In genomic region chr16:21362663-21363367, GRCm38 (mm10) we compare ENCODE assay signal across 14 mouse cellular contexts.
DNase-seq lines count a peak whose midpoint lies in the region; ATAC-seq and TF ChIP-seq lines count a peak whose summit lies in the region.
"Had no signal": no experiment of that assay in that cellular context is flagged by ENCODE, and none has a peak within 500 bp of the region (broad histone marks: within the 10 kb centered on the region; RNA-seq: fewer than 3 reads in every experiment).

No protein-coding gene starts in this region.

- H3K9ac ChIP-seq in lung, embryonic 14.5 days: no peak overlapping the region
- no peak overlapping the region for H3K9ac ChIP-seq in embryonic facial prominence, embryonic 15.5 days
- H3K9ac ChIP-seq in limb, embryonic 13.5 days: peak overlapping the region; percentile 4; the same call in 1 of the 2 replicates
- no peak overlapping the region for H3K9ac ChIP-seq in stomach, embryonic 16.5 days (ENCODE audit: low read length)
- H3K9ac ChIP-seq: forebrain, embryonic 15.5 days; liver, embryonic 15.5 days had no signal

- no peak overlapping the region for H3K4me3 ChIP-seq in lung, embryonic 14.5 days (ENCODE audit: low read depth, low read length)
- H3K4me3 ChIP-seq in lung, adult 2 months (replicated peaks; ENCODE audit: extremely low read depth, low read depth, low read length): no peak overlapping the region
- no peak overlapping the region for H3K4me3 ChIP-seq in embryonic facial prominence, embryonic 15.5 days (replicated peaks)
- H3K4me3 ChIP-seq in limb, embryonic 13.5 days: no peak overlapping the region
- H3K4me3 ChIP-seq in stomach, embryonic 16.5 days (replicated peaks; ENCODE audit: low read length): no peak overlapping the region
- no peak overlapping the region for H3K4me3 ChIP-seq in thymus, adult 2 months (ENCODE audit: control insufficient read depth, insufficient read depth, low read length)
- H3K4me3 ChIP-seq: forebrain, embryonic 15.5 days; liver, embryonic 15.5 days had no signal

- DNase-seq in lung, embryonic 14.5 days: peak; percentile 53
- DNase-seq in lung, adult 2 months: no peak
- no peak for DNase-seq in thymus, adult 2 months
- no peak for DNase-seq in adipocyte (ENCODE audit: low spot score)
- DNase-seq: adrenal gland, adult 8-10 months; cerebellum, adult 2 months; heart, adult 11 months; right cerebral cortex, postnatal 4 days; thymus, postnatal 14 days had no signal

- no peak overlapping the region for H3K4me2 ChIP-seq in lung, embryonic 14.5 days
- no peak overlapping the region for H3K4me2 ChIP-seq in embryonic facial prominence, embryonic 15.5 days (replicated peaks)
- no peak overlapping the region for H3K4me2 ChIP-seq in limb, embryonic 13.5 days (replicated peaks)
- no peak overlapping the region for H3K4me2 ChIP-seq in stomach, embryonic 16.5 days (ENCODE audit: low read depth, low read length)
- H3K4me2 ChIP-seq: forebrain, embryonic 15.5 days; liver, embryonic 15.5 days had no signal

- no peak for TF ChIP-seq CTCF in lung, embryonic 14.5 days (IDR thresholded peaks at IDR 0.05; ENCODE audit: low read depth)
- TF ChIP-seq CTCF in lung, adult 2 months (IDR thresholded peaks at IDR 0.05; ENCODE audit: insufficient read depth, low read length): no peak
- TF ChIP-seq CTCF in thymus, adult 2 months (IDR thresholded peaks at IDR 0.05; ENCODE audit: borderline replicate concordance, control insufficient read depth, extremely low read depth, insufficient read depth, low read length, poor library complexity): no peak

- 49% methylated on average over 12 of the region's 12 CpGs for WGBS in lung, embryonic 14.5 days
- WGBS in lung, adult 2 months: 66% methylated on average over 12 of the region's 12 CpGs
- 45% methylated on average over 12 of the region's 12 CpGs for WGBS in embryonic facial prominence, embryonic 15.5 days
- 24% methylated on average over 12 of the region's 12 CpGs for WGBS in limb, embryonic 13.5 days
- WGBS in stomach, embryonic 16.5 days: 47% methylated on average over 12 of the region's 12 CpGs
- 89% methylated on average over 12 of the region's 12 CpGs for WGBS in thymus, adult 2 months

- H3K4me1 ChIP-seq in lung, embryonic 14.5 days (ENCODE audit: insufficient read depth): peaks cover 11% of the 10 kb centered on the region; the same call in 1 of the 2 replicates
- H3K4me1 ChIP-seq in lung, adult 2 months (ENCODE audit: control insufficient read depth, insufficient read depth, low read length): no peaks in the 10 kb centered on the region
- peaks cover 37% of the 10 kb centered on the region for H3K4me1 ChIP-seq in embryonic facial prominence, embryonic 15.5 days
- H3K4me1 ChIP-seq in limb, embryonic 13.5 days: peaks cover 22% of the 10 kb centered on the region
- H3K4me1 ChIP-seq in stomach, embryonic 16.5 days (ENCODE audit: control insufficient read depth, insufficient read depth, low read length): peaks cover 30% of the 10 kb centered on the region
- H3K4me1 ChIP-seq in thymus, adult 2 months (replicated peaks; ENCODE audit: control insufficient read depth, insufficient read depth, low read length): no peaks in the 10 kb centered on the region

- no peaks in the 10 kb centered on the region for H3K36me3 ChIP-seq in lung, embryonic 14.5 days (ENCODE audit: insufficient read depth)
- no peaks in the 10 kb centered on the region for H3K36me3 ChIP-seq in embryonic facial prominence, embryonic 15.5 days
- no peaks in the 10 kb centered on the region for H3K36me3 ChIP-seq in limb, embryonic 13.5 days
- H3K36me3 ChIP-seq in stomach, embryonic 16.5 days (ENCODE audit: control insufficient read depth, insufficient read depth, low read length): no peaks in the 10 kb centered on the region
- H3K36me3 ChIP-seq in thymus, adult 2 months (ENCODE audit: control insufficient read depth, insufficient read depth, low read length): no peaks in the 10 kb centered on the region
- H3K36me3 ChIP-seq: forebrain, embryonic 15.5 days; liver, embryonic 15.5 days had no signal

- H3K9me3 ChIP-seq in lung, embryonic 14.5 days (ENCODE audit: low read depth, low read length): no peaks in the 10 kb centered on the region
- no peaks in the 10 kb centered on the region for H3K9me3 ChIP-seq in embryonic facial prominence, embryonic 15.5 days (replicated peaks)
- no peaks in the 10 kb centered on the region for H3K9me3 ChIP-seq in limb, embryonic 13.5 days
- H3K9me3 ChIP-seq in stomach, embryonic 16.5 days (replicated peaks; ENCODE audit: control insufficient read depth, low read length): no peaks in the 10 kb centered on the region
- H3K9me3 ChIP-seq: forebrain, embryonic 15.5 days; liver, embryonic 15.5 days had no signal

- H3K27ac ChIP-seq in lung, embryonic 14.5 days (ENCODE audit: low read depth): peak overlapping the region; percentile 26; the same call in 1 of the 2 replicates
- 0 out of 2 replicates have a peak overlapping the region, but pooled peaks have one; percentile 25 for H3K27ac ChIP-seq in embryonic facial prominence, embryonic 15.5 days (replicated peaks)
- H3K27ac ChIP-seq in limb, embryonic 13.5 days: 0 out of 2 replicates have a peak overlapping the region, but pooled peaks have one; percentile 22
- H3K27ac ChIP-seq in stomach, embryonic 16.5 days (ENCODE audit: low read length): 0 out of 2 replicates have a peak overlapping the region, but pooled peaks have one; percentile 31
- no peak overlapping the region for H3K27ac ChIP-seq in thymus, adult 2 months (ENCODE audit: control insufficient read depth, insufficient read depth, low read length)
- H3K27ac ChIP-seq: forebrain, embryonic 15.5 days had no signal

- no peak for ATAC-seq in lung, embryonic 14.5 days (ENCODE audit: insufficient read depth)
- ATAC-seq in embryonic facial prominence, embryonic 15.5 days (ENCODE audit: insufficient number of reproducible peaks, low FRiP score, low TSS enrichment, low read depth): no peak
- ATAC-seq in limb, embryonic 13.5 days (ENCODE audit: low FRiP score, low read depth): no peak
- peak; percentile 11; the same call in 1 of the 2 replicates for ATAC-seq in stomach, embryonic 16.5 days (ENCODE audit: insufficient read depth, low FRiP score)
- ATAC-seq: forebrain, embryonic 15.5 days had no signal

- TF ChIP-seq POLR2A in lung, adult 2 months (IDR thresholded peaks at IDR 0.05; ENCODE audit: borderline replicate concordance, extremely low read depth, low read depth, low read length): no peak
- TF ChIP-seq POLR2A in thymus, adult 2 months (IDR thresholded peaks at IDR 0.05; ENCODE audit: control insufficient read depth, extremely low read depth, insufficient read depth, low read length, poor library complexity): no peak

- H3K27me3 ChIP-seq in lung, embryonic 14.5 days (ENCODE audit: insufficient read depth, low read length): no peaks in the 10 kb centered on the region
- no peaks in the 10 kb centered on the region for H3K27me3 ChIP-seq in embryonic facial prominence, embryonic 15.5 days
- H3K27me3 ChIP-seq in limb, embryonic 13.5 days: no peaks in the 10 kb centered on the region
- no peaks in the 10 kb centered on the region for H3K27me3 ChIP-seq in stomach, embryonic 16.5 days (ENCODE audit: control insufficient read depth, insufficient read depth, low read length)
- no peaks in the 10 kb centered on the region for H3K27me3 ChIP-seq in thymus, adult 2 months (ENCODE audit: control insufficient read depth, insufficient read depth, low read length)
- H3K27me3 ChIP-seq: forebrain, embryonic 15.5 days had no signal
